Mouse (Mus musculus): Measurements from ENCODE around the gene Rad54l.

- peak; percentile 35; the same call in 1 of the 2 replicates for TF ChIP-seq SMC3 (IDR thresholded peaks at IDR 0.05; ENCODE audit: low read depth, low read length)
- no peak for TF ChIP-seq MAZ (IDR thresholded peaks at IDR 0.05; ENCODE audit: low read depth, low read length)
- no peak for TF ChIP-seq POLR2A (IDR thresholded peaks at IDR 0.05; ENCODE audit: control insufficient read depth in 1 of 2, insufficient read depth in 1 of 2, low read depth in 1 of 2, low read length in 2 of 2, poor library complexity in 1 of 2)
- TF ChIP-seq ELF1 (IDR thresholded peaks at IDR 0.05; ENCODE audit: low read depth, low read length): no peak
- no peak for TF ChIP-seq MAX (IDR thresholded peaks at IDR 0.05; ENCODE audit: low read length)
- peak in 2 of 3 experiments; percentile 42 to 48; a peak in 4 of 6 replicates for TF ChIP-seq CTCF (IDR thresholded peaks at IDR 0.05 in 2 of 3, conservative IDR thresholded peaks at IDR 0.05 in 1 of 3; ENCODE audit: control insufficient read depth in 1 of 3, insufficient read depth in 1 of 3, low read depth in 2 of 3, low read length in 3 of 3, poor library complexity in 1 of 3, severe bottlenecking in 1 of 3)
- no peak for TF ChIP-seq EP300 (IDR thresholded peaks at IDR 0.05; ENCODE audit: low read depth in 1 of 2, low read length in 2 of 2)
- TF ChIP-seq MAFK (IDR thresholded peaks at IDR 0.05; ENCODE audit: borderline replicate concordance, low read depth, low read length): no peak
- no peak for TF ChIP-seq TAL1 (IDR thresholded peaks at IDR 0.05; ENCODE audit: low read length)
- TF ChIP-seq RAD21 (IDR thresholded peaks at IDR 0.05; ENCODE audit: low read depth, low read length): peak; percentile 12
- no peak for TF ChIP-seq RCOR1 (IDR thresholded peaks at IDR 0.05; ENCODE audit: low read depth, low read length)
- no peak for TF ChIP-seq TBP (IDR thresholded peaks at IDR 0.05; ENCODE audit: low read depth, low read length)
- no peak for TF ChIP-seq POLR2AphosphoS2 (IDR thresholded peaks at IDR 0.05; ENCODE audit: low read length)
- no peak for TF ChIP-seq MEF2A (IDR thresholded peaks at IDR 0.05; ENCODE audit: extremely low read depth, insufficient replicate concordance, low read depth, low read length, poor library complexity, severe bottlenecking)
Observed at GRCm38 (mm10) chr4:116167404-116167803, 43.9 kb upstream of the Rad54l start, which contains the start of gene Tspan1.

All from MEL (cell line).